Mouse (Mus musculus) cerebellum, adult 2 months (tissue): ENCODE measurements around the gene Nek2.

Experiments
- CTCF ChIP-seq: fragments of 200-500 bp; IDR thresholded peaks from 2 replicates; pipeline ENCODE4 v1.5.1; 2011; ENCODE audit warnings: low read depth, mild to moderate bottlenecking, control low read depth, low read length, moderate library complexity, borderline replicate concordance; ENCODE audit not compliant: insufficient read depth
- POLR2A ChIP-seq: fragments of 200-500 bp; IDR thresholded peaks from 2 replicates; pipeline ENCODE4 v1.6.1; 2011; ENCODE audit warnings: low read length, control low read depth, borderline replicate concordance; ENCODE audit not compliant: insufficient read depth

DNA sequence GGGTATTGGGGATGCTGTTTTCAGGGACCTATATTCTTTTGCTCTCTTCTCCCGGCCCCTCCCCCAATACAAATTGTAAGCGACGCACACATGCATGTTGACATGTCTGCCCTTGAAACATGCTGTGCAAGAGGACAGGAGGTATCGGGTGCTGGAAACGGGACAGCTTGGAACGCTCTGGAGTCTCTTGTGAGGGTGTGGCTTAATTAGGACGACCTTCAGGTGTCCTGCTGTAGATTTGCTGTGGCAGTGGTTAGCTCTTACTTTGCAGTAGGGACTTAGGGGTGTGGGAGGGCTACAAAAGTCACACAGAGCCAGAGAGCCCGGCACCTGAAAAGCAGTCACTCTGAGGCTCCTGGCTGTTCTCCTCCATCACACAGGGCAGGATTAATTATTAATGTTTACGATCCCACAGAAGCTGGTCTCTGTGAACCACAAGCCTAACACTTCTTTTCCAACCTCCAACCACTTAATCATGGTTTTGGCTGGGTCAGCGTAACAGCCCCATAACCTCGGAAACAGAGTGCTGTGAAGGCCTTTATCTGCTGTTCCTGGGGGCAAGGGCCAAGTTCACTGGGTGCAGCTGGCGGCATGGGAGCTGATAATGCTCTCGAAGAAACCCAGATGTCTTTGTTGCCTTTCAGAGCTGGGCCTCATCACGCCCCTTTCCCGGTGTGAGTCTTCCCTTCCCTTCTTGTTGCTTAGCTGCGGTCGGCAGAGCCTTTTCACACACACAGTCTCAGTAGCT is 17.9 kb downstream of the Nek2 start:
- TF ChIP-seq CTCF (no peak), POLR2A (no peak)
